Mouse (Mus musculus) midbrain, embryonic 12.5 days (tissue): ENCODE results near the gene Cir1. TPM values are rescaled to one million over a fixed set of nuclear protein-coding genes. Genes with fewer than 3 reads are reported as not detected.

Experiments
- polyA plus RNA-seq: library from polyadenylated mRNA; unstranded; fragments of >200 nt; fragmentation: Nextera tagmentation; extraction: Ambion mirVana; gene quantifications from 2 replicates; pipeline ENCODE4 v1.2.1, GENCODE M21; 2016

Cir1 gene
- polyA plus RNA-seq, 1 experiment from 2014 or later, result 24.7 TPM

Other genes starting within 250 kb of the Cir1 start
- 81.1 and 88.0 TPM in 2 replicates for gene Ola1, start 93.8 kb downstream of the Cir1 start, polyA plus RNA-seq
- gene Sp9, start 40.8 kb downstream of the Cir1 start, polyA plus RNA-seq, result 4.6 and 7.6 TPM in 2 replicates
- 9.7 and 11.3 TPM in 2 replicates for gene Scrn3, start 100 bp downstream of the Cir1 start, polyA plus RNA-seq
- gene Gpr155, start 73.9 kb upstream of the Cir1 start, polyA plus RNA-seq, result 7.1 and 8.0 TPM in 2 replicates
- 5.1 and 5.3 TPM in 2 replicates for gene Wipf1, start 217.0 kb upstream of the Cir1 start, polyA plus RNA-seq